Mouse (Mus musculus): ENCODE results near the gene Sox10.

GRCm38 (mm10) chr15:79124331-79124875, 40.6 kb downstream of the Sox10 start:
- TF ChIP-seq CTCF (IDR thresholded peaks at IDR 0.05) (no peak), EP300 (IDR thresholded peaks at IDR 0.05) (no peak)
